Comparison of ENCODE assay signal across 14 mouse cellular contexts in genomic region chr7:46551935-46552752, GRCm38 (mm10).
DNase-seq lines count a peak whose midpoint lies in the region; ATAC-seq lines count a peak whose summit lies in the region.
"Had no signal": no experiment of that assay in that cellular context is flagged by ENCODE, and none has a peak within 500 bp of the region (broad histone marks: within the 10 kb centered on the region; RNA-seq: fewer than 3 reads in every experiment).

No protein-coding gene starts in this region.

- no peaks in the 10 kb centered on the region for H3K27me3 ChIP-seq in kidney, embryonic 14.5 days (ENCODE audit: control insufficient read depth, insufficient read depth, low read length)
- H3K27me3 ChIP-seq in hindbrain, embryonic 14.5 days (ENCODE audit: control insufficient read depth, insufficient read depth, low read length) = no peaks in the 10 kb centered on the region
- H3K27me3 ChIP-seq in midbrain, embryonic 15.5 days (replicated peaks) = no peaks in the 10 kb centered on the region
- H3K27me3 ChIP-seq in kidney, embryonic 16.5 days (ENCODE audit: insufficient read depth, low read length) = no peaks in the 10 kb centered on the region

- ATAC-seq in kidney, embryonic 14.5 days (ENCODE audit: low FRiP score, low TSS enrichment) = peak; percentile 68; the same call in 1 of the 2 replicates
- no peak for ATAC-seq in hindbrain, embryonic 14.5 days (ENCODE audit: low FRiP score)
- ATAC-seq in midbrain, embryonic 15.5 days (replicated peaks) = no peak
- no peak for ATAC-seq in kidney, embryonic 16.5 days (ENCODE audit: low FRiP score, low TSS enrichment)

- no peaks in the 10 kb centered on the region for H3K4me1 ChIP-seq in kidney, embryonic 14.5 days (ENCODE audit: control insufficient read depth, insufficient read depth, low read length)
- H3K4me1 ChIP-seq in hindbrain, embryonic 14.5 days (replicated peaks; ENCODE audit: control insufficient read depth, insufficient read depth, low read length) = peaks cover 29% of the 10 kb centered on the region
- H3K4me1 ChIP-seq in midbrain, embryonic 15.5 days = peaks cover 38% of the 10 kb centered on the region
- H3K4me1 ChIP-seq in kidney, embryonic 16.5 days (ENCODE audit: insufficient read depth, low read length) = peaks cover 12% of the 10 kb centered on the region; the same call in 1 of the 2 replicates

- no peaks in the 10 kb centered on the region for H3K9me3 ChIP-seq in kidney, embryonic 14.5 days (ENCODE audit: control insufficient read depth, low read length)
- H3K9me3 ChIP-seq in hindbrain, embryonic 14.5 days (ENCODE audit: control insufficient read depth, low read length) = no peaks in the 10 kb centered on the region
- no peaks in the 10 kb centered on the region for H3K9me3 ChIP-seq in midbrain, embryonic 15.5 days
- H3K9me3 ChIP-seq in kidney, embryonic 16.5 days (ENCODE audit: low read length) = no peaks in the 10 kb centered on the region

- no peak overlapping the region for H3K4me2 ChIP-seq in kidney, embryonic 14.5 days (replicated peaks; ENCODE audit: low read depth, low read length)
- H3K4me2 ChIP-seq in hindbrain, embryonic 14.5 days (replicated peaks) = no peak overlapping the region
- H3K4me2 ChIP-seq in midbrain, embryonic 15.5 days = no peak overlapping the region
- no peak overlapping the region for H3K4me2 ChIP-seq in kidney, embryonic 16.5 days (replicated peaks; ENCODE audit: low read depth, low read length)

- WGBS in kidney, embryonic 14.5 days = 44% methylated on average over 20 of the region's 20 CpGs
- WGBS in hindbrain, embryonic 14.5 days = 49% methylated on average over 20 of the region's 20 CpGs
- WGBS in midbrain, embryonic 15.5 days = 64% methylated on average over 20 of the region's 20 CpGs
- WGBS in kidney, embryonic 16.5 days = 39% methylated on average over 20 of the region's 20 CpGs

- H3K36me3 ChIP-seq in kidney, embryonic 14.5 days (ENCODE audit: control insufficient read depth, insufficient read depth, low read length) = no peaks in the 10 kb centered on the region
- H3K36me3 ChIP-seq in hindbrain, embryonic 14.5 days (replicated peaks; ENCODE audit: control insufficient read depth, insufficient read depth) = no peaks in the 10 kb centered on the region
- H3K36me3 ChIP-seq in midbrain, embryonic 15.5 days (replicated peaks) = no peaks in the 10 kb centered on the region
- no peaks in the 10 kb centered on the region for H3K36me3 ChIP-seq in kidney, embryonic 16.5 days (ENCODE audit: insufficient read depth, low read length)

- H3K9ac ChIP-seq in kidney, embryonic 14.5 days (ENCODE audit: low read depth, low read length) = no peak overlapping the region
- H3K9ac ChIP-seq in hindbrain, embryonic 14.5 days = no peak overlapping the region
- H3K9ac ChIP-seq in midbrain, embryonic 15.5 days = no peak overlapping the region
- H3K9ac ChIP-seq in kidney, embryonic 16.5 days (replicated peaks; ENCODE audit: low read length) = no peak overlapping the region

- H3K27ac ChIP-seq in kidney, embryonic 14.5 days (ENCODE audit: low read depth, low read length) = no peak overlapping the region
- peak overlapping the region; percentile 44 for H3K27ac ChIP-seq in hindbrain, embryonic 14.5 days
- H3K27ac ChIP-seq in midbrain, embryonic 15.5 days = 0 out of 2 replicates have a peak overlapping the region, but pooled peaks have one; percentile 40
- H3K27ac ChIP-seq in kidney, embryonic 16.5 days (ENCODE audit: low read length) = no peak overlapping the region

- DNase-seq in adrenal gland, adult (ENCODE audit: inconsistent age in 2 of 2, low spot score in 1 of 2) = peak; percentile 60 to 91
- no peak for DNase-seq in adrenal gland, postnatal 4 days (ENCODE audit: low spot score in 2 of 2)
- DNase-seq in kidney, adult 11 months = no peak
- DNase-seq in hindbrain, embryonic 14.5 days (ENCODE audit: low spot score) = no peak
- no peak for DNase-seq in spleen, postnatal 10 days (ENCODE audit: low spot score in 2 of 2)
- DNase-seq: cerebellum, adult 11-12 months; gastrocnemius, postnatal 14 days; heart, postnatal 36 days; kidney, postnatal 36 days; left cerebral cortex, postnatal 4 days; spleen, adult 18-20 months had no signal

- H3K4me3 ChIP-seq in kidney, embryonic 14.5 days (ENCODE audit: low read length) = no peak overlapping the region
- H3K4me3 ChIP-seq in hindbrain, embryonic 14.5 days (replicated peaks; ENCODE audit: low read length) = no peak overlapping the region
- no peak overlapping the region for H3K4me3 ChIP-seq in midbrain, embryonic 15.5 days
- no peak overlapping the region for H3K4me3 ChIP-seq in kidney, embryonic 16.5 days (ENCODE audit: low read length)

Comparison
In these comparisons a context has a peak if more than half of its experiments do, and no peak if none do; other contexts are left out.
1. DNase-seq: peak in adrenal gland, adult (2 of 2); none in adrenal gland, postnatal 4 days (0 of 2), kidney, adult 11 months (single experiment), hindbrain, embryonic 14.5 days (single experiment) and spleen, postnatal 10 days (0 of 2).
2. H3K27ac ChIP-seq: peak in hindbrain, embryonic 14.5 days (single experiment) and midbrain, embryonic 15.5 days (single experiment); none in kidney, embryonic 14.5 days (single experiment) and kidney, embryonic 16.5 days (single experiment).